ENCODE assay signal across 11 mouse cellular contexts in the genomic region with DNA sequence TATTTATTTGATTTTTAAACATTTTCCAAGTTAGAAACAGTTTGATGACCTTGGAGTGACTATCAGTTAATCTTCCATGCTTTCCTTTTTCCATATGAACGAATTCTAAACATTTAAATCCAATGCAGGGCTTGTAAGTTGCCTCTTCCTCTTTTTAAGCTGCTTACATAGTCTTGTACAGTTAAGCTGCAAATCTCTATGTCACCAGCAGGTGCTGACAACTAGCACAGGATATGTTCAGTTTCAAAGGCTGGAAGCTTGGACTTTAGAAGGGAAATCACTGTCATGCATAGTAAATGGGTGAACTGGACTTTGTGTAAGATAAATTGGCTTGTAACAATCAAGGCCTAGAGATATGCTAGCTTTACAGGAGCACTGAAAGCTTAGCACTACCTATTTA. TPM values are rescaled to one million over a fixed set of nuclear protein-coding genes. Genes with fewer than 3 reads are reported as not detected.
A peak's percentile ranks its signal among the peaks of the same experiment; 100 is the strongest.
DNase-seq lines count a peak whose midpoint lies in the region; ATAC-seq and TF ChIP-seq lines count a peak whose summit lies in the region.
"Had no signal": no experiment of that assay in that cellular context is flagged by ENCODE, and none has a peak within 500 bp of the region (broad histone marks: within the 10 kb centered on the region; RNA-seq: fewer than 3 reads in every experiment).

No protein-coding gene starts in this region.

- H3K27ac ChIP-seq in kidney, adult 2 months (ENCODE audit: insufficient read depth, low read depth, low read length): no peak overlapping the region
- H3K27ac ChIP-seq: embryonic facial prominence, embryonic 13.5 days; liver, embryonic 14.5 days had no signal

- no peaks in the 10 kb centered on the region for H3K4me1 ChIP-seq in kidney, adult 2 months (ENCODE audit: control insufficient read depth, insufficient read depth, low read length)
- H3K4me1 ChIP-seq: embryonic facial prominence, embryonic 13.5 days had no signal

- H3K36me3 ChIP-seq in kidney, adult 2 months (ENCODE audit: control insufficient read depth, insufficient read depth, low read length): no peaks in the 10 kb centered on the region
- H3K36me3 ChIP-seq: embryonic facial prominence, embryonic 13.5 days had no signal

- peak; percentile 28 for DNase-seq in kidney, adult 2 months
- no peak for DNase-seq in kidney, adult 18-20 months
- peak; percentile 10 for DNase-seq in 3T3-L1 (ENCODE audit: low read depth, low spot score)
- peak; percentile 32 for DNase-seq in A20 (ENCODE audit: low read depth, low spot score)
- no peak for DNase-seq in T-cell, adult 2 months (ENCODE audit: low spot score)
- no peak for DNase-seq in natural killer cell, adult 2 months (ENCODE audit: low spot score in 2 of 2)
- DNase-seq: heart, postnatal 14 days; thymus, postnatal 25 days had no signal

- H3K4me3 ChIP-seq in kidney, adult 2 months (ENCODE audit: insufficient read depth, low read depth, low read length): no peak overlapping the region
- H3K4me3 ChIP-seq: embryonic facial prominence, embryonic 13.5 days had no signal

- 28% methylated on average over 1 of the region's 1 CpGs for WGBS in kidney, adult 2 months

- no peaks in the 10 kb centered on the region for H3K27me3 ChIP-seq in kidney, adult 2 months (replicated peaks; ENCODE audit: control insufficient read depth, insufficient read depth, low read length)
- H3K27me3 ChIP-seq: embryonic facial prominence, embryonic 13.5 days had no signal

- ATAC-seq in hematopoietic stem cell, adult 5-6 weeks (replicated peaks in 1 of 2; ENCODE audit: insufficient read depth in 1 of 2, low FRiP score in 2 of 2, low TSS enrichment in 1 of 2, low read depth in 1 of 2, poor library complexity in 2 of 2, severe bottlenecking in 2 of 2): peak; percentile 60 to 62; a peak in 2 of 4 replicates

- no peak for TF ChIP-seq POLR2A in kidney, adult 2 months (IDR thresholded peaks at IDR 0.05; ENCODE audit: low read depth, low read length)

- TF ChIP-seq CTCF in kidney, adult 2 months (conservative IDR thresholded peaks at IDR 0.05; ENCODE audit: insufficient read depth, insufficient read length, low read depth, low read length): no peak

RNA-seq across cellular contexts. Expression of a gene that starts 29.6 kb away (rescaled TPM):
- 0.09 and 0.12 TPM in 2 replicates for polyA plus RNA-seq in kidney, adult 2 months (2012; rRNA removed)
- 0.20 and 0.94 TPM in 2 replicates for total RNA-seq in hematopoietic stem cell, adult 5-6 weeks (2017)

Comparison
In these comparisons a context has a peak if more than half of its experiments do, and no peak if none do; other contexts are left out.
1. DNase-seq: peak in kidney, adult 2 months (single experiment), 3T3-L1 (single experiment) and A20 (single experiment); none in kidney, adult 18-20 months (single experiment), T-cell, adult 2 months (single experiment) and natural killer cell, adult 2 months (0 of 2).